Mouse (Mus musculus) layer of hippocampus, adult 9-11 months (tissue): Measurements from ENCODE around the gene Snx4.
"Not testable (repeated sequence)": the region's sequence is repeated elsewhere in the genome, so short reads cannot be mapped to it uniquely, and the experiment has no call there.

Experiments
- DNase-seq: peaks from one replicate; pipeline ENCODE4 v3.0.0; 2022

The Snx4 gene

GRCm38 (mm10) chr16:33251194-33252051, at the start of gene Snx4:
TSS of gene Snx4 (plus strand) at chr16:33251442.
- peak; percentile 93 for DNase-seq

GRCm38 (mm10) chr16:33210812-33211211, 40.4 kb upstream of the Snx4 start:
- no peak for DNase-seq

DNA sequence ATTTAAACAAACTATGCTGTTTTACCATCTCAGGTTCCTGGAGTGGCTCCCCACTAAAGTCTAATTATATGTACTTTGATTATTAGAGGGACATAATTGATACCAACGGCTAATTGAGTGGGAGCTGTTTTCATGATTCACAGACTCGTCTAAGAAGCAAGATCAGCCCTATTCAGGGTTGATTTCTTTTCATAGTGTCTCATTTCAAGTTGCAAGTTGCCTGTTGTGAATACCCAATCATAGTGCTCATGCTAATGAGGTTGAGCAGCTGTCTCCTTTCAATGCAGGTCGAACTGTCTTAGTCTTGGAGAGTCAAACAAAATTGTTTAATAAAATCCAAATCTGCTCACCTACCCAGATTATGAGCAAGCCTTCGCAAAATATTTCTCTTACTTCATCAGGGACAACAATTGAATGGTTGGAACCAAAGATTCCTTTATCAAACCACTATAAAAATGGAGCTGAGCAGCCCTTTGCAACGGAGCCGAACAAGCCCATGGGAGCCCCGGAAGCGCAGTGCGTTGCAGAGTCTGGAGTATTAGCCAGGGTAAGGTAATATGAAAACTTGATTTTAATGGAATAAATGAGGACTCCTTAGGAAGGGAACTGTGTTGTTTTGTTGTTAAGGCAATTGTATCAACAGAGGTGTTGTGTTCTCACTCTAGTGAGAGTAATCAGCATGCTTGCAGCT, 34.8 kb upstream of the Snx4 start:
- DNase-seq = no peak

GRCm38 (mm10) chr16:33217553-33218085, 33.6 kb upstream of the Snx4 start:
- DNase-seq = not testable (repeated sequence)

GRCm38 (mm10) chr16:33222482-33222881, 28.8 kb upstream of the Snx4 start:
- no peak for DNase-seq

DNA sequence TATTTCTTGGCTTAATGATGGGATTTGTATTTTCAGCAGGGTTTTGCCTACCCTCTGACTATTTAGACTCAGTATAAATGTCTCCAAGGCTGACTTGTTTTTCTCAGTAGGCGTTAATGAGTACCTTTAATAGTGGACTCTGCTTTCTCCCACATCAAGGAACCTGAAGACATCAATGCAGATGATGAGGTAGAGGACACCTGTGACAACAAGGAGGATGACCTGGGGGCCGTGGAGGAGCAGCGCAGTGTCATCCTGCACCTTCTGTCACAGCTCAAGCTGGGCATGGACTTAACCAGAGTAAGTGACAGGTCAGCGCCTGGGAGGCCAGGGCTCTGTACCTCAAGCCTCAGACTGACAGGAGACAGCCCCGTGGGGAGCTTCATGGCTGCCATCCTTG, 26.9 kb upstream of the Snx4 start:
- DNase-seq = no peak

DNA sequence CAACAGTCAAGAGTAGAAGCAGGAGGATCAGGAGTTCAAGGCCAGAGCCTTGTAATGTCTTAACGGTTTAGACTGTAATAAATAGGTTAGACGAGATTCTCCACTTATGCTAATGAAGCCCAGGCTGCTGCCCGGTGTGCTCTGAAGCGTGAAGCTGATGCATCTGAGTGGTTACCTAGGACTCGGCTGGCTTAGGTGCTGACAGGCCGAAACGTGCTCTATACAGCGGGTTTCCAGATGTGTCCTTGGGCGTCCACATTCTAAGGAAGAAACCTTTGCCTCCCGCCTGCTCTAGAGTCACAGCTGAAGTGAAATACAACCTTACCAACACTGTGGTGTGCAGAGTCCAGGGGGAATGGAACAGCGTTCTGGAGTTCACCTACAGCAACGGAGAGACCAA, 17.1 kb upstream of the Snx4 start:
- DNase-seq = no peak

DNA sequence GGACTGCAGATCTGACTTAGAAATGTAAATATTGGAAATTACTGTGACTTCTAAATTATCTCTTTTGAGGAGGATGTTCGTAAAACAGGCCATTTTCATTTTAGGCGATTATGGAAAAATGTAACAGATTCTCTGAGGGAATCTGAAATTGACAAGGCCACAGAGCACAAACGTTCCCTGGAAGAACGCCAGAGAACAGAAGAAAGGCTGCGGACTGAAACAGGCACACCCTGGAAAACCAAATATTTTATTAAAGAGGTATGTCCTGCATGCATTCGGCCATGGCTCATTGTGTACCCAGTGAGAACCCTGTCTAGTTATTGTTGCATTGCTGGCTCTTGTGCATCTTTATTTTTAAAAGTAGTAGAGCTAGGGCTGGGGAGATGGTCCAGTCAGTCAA, 15.1 kb upstream of the Snx4 start:
- no peak for DNase-seq

GRCm38 (mm10) chr16:33239305-33239704, 11.9 kb upstream of the Snx4 start:
- no peak for DNase-seq

DNA sequence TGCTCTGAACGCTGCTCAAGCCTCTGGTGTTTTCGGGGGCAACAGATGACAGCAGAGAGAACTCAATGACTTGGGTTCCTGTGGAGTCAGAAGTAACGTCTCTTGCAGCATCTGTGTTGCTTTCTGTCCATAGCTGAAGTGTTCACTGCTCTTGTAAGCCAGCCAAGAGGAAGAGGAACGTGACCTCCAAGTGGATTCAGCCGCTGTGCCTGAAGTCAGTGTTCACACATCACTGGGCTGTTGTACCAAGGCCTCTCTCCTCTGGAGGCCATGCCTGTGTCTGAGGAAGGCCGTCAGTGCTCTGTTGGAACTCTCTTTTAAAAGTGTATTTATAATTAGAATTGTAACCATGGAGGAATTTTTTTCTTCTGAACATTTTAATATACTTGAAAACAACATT, 9.2 kb upstream of the Snx4 start:
- DNase-seq = no peak

GRCm38 (mm10) chr16:33244136-33244691, 7.0 kb upstream of the Snx4 start:
- no peak for DNase-seq

DNA sequence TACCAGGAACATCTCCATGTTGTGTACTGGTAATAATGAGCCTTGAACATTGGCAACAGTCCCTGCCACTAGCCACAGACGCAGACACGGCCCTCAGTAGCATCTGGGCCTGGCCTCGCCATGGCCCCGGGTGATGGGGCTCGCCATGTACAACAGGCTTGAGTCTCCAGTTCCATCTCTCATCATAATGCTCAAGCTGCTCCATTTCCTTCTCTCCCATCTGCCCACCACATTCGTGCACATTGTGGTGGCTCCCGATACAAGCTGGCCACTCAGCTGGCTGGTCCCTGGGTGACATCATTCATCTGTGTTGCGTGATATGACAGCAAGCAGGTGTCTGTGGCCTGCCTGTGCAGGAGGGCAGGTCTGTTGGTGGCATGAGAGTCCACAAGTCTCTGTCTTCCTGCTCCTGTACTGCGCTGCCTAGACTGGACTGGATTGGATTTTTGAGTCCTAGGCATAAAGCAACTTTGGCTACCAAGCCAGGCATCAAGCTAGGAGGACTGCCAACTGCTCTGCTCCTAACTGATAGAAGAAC, 6.2 kb upstream of the Snx4 start:
- DNase-seq = peak; percentile 20

DNA sequence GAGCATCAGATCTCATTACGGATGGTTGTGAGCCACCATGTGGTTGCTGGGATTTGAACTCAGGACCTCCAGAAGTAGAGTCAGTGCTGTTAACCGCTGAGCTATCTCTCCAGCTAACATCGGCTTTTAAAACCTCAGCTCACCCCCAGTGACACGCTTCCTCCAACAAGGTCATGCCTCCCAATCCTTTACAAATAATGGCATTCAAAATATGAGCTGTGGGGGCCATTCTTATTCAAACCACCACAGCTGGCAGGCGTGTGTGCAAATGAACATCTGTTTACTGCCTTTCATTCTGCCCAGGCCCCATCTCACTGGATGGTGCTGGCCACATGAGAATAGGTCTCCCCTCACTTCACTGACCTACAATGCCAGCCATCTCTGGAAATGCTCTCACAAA, 4.7 kb upstream of the Snx4 start:
- DNase-seq = no peak

DNA sequence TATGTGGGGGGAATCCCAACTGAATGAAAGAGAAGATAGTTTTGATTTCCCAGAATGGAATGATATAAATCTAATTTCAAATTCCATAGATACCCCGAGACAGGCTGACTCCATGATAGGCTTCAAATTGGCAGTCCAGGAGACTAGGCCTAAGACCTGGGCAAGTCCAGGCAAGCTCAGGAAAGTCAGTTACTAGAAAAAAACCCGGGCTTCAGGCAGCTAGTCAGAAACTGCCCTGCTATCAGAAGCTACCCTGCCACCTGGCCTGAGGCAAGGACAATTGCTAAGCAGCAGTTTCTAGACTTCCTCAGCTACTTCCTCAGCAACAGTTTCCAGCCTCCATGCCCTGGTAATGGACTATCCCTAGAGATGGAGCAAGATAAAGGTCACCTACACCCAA, 4.2 kb upstream of the Snx4 start:
- DNase-seq = no peak

DNA sequence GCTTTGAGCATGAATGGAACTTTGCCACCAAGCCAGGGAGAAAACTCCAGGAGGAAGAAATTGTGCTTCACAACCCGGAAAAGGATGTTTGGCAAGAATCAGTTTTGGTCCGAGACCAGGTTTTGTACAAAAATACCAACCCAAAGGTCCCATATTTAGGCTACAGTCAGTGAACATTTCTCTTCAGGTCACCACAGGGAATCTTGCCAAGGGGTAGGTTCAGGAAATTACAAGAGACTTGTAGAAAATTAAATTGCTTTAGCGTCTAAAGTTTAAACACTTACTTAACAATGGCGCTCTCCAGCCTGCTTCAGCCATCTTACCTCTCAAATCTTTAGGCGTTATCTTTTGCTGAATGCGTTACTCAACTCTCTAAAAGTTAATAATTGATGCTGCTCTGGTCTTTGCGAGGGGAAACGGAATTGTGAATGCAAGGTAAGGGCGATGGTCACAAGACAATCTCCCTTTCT, 556 bp upstream of the Snx4 start:
- no peak for DNase-seq

DNA sequence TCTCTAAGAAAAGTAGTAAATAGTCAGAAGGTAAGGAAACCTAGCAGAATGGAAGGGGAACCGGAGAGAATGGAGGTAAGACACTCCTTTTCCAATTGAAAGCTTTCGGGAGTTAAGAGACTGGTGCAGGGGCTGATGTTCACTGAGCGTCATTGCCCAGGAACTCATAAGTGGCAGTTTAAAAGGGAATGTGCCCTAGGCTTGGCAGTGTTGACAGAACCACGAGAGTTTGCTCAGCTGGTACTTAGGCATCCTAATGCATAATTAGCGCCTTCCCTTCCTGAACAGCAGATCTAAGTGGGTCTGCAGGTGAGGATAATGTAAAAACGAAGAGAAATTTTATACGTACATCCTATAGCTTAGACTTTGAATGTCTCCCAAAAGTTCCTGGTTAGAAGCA, 4.4 kb downstream of the Snx4 start:
- DNase-seq = no peak

GRCm38 (mm10) chr16:33258530-33258929, 7.3 kb downstream of the Snx4 start:
- DNase-seq = no peak

GRCm38 (mm10) chr16:33259824-33260223, 8.6 kb downstream of the Snx4 start:
- no peak for DNase-seq

- DNase-seq = no peak
Measured at GRCm38 (mm10) chr16:33260825-33261224, 9.6 kb downstream of the Snx4 start.

GRCm38 (mm10) chr16:33261584-33262061, 10.4 kb downstream of the Snx4 start:
- DNase-seq = no peak

DNA sequence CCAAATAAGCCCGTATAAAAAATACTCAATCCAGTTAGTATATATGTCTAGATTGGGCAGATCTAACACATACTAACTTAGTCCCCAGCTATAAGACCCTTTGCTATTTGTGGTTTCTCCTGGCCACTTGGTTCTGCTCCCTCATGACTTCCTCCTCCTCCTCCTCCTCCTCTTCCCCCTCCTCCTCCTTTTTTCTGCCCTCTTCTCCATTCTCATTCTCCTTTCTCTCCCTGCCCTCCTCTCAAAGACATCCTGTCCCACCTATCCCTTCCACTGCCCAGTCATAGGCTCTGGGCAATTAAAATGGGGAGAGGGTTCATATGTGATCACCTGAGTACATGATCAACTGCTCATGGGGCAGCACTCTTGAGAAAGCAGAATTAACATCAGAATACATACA, 10.9 kb downstream of the Snx4 start:
- no peak for DNase-seq

GRCm38 (mm10) chr16:33267616-33268253, 16.5 kb downstream of the Snx4 start:
- no peak for DNase-seq

DNA sequence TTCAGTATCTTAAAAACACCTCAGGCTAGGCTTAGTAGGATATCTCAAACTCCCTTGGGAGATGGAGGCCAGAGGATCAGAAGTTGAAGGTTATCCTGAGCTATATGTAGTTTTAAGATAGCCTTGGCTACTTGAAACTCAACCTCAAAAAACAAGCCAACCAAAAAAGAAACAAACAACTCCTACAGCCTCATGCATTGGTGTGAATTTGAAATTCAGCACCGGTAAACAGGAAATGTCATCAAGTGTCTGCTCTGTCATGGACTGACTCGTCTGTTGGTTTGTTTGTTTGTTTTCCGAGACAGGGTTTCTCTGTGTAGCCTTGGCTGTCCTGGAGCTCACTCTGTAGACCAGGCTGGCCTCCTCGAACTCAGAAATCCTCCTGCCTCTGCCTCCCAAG, 20.6 kb downstream of the Snx4 start:
- DNase-seq = no peak
